Mouse (Mus musculus) forebrain, postnatal 0 days (tissue): ENCODE data around the gene Prkaa1. TPM values are rescaled to one million over a fixed set of nuclear protein-coding genes. Genes with fewer than 3 reads are reported as not detected.
"Not testable (repeated sequence)": the region's sequence is repeated elsewhere in the genome, so short reads cannot be mapped to it uniquely, and the experiment has no call there.

Experiments used
- ATAC-seq: fragments of 200-750 bp; cut with Nextera tagmentation; 2 replicates; pipeline ENCODE4 v1.8.0; 2017; ENCODE audit warnings: mild to moderate bottlenecking, moderate library complexity
- DNase-seq: peaks from one replicate; pipeline ENCODE4 v3.0.0-alpha.2; 2015
- H3K27ac ChIP-seq: fragments of 300-500 bp; sonication (generic); 2 replicates; pipeline ENCODE4 v1.5.1; 2014; ENCODE audit warnings: low read depth, mild to moderate bottlenecking, antibody characterized with exemption, low read length, moderate library complexity, mixed read lengths
- H3K27me3 ChIP-seq: fragments of 300-500 bp; sonication (generic); 2 replicates; pipeline ENCODE4 v1.6.1; 2014; ENCODE audit warnings: mild to moderate bottlenecking, low read length, mixed read lengths; ENCODE audit not compliant: insufficient read depth
- H3K36me3 ChIP-seq: fragments of 300-500 bp; sonication (generic); 2 replicates; pipeline ENCODE4 v1.6.1; 2014; ENCODE audit warnings: mild to moderate bottlenecking, moderate library complexity; ENCODE audit not compliant: insufficient read depth
- H3K4me1 ChIP-seq: fragments of 300-500 bp; sonication (generic); 2 replicates; pipeline ENCODE4 v1.6.1; 2014; ENCODE audit warnings: antibody characterized with exemption; ENCODE audit not compliant: insufficient read depth
- H3K4me2 ChIP-seq: fragments of 300-500 bp; sonication (generic); 2 replicates; pipeline ENCODE4 v1.6.1; 2014; ENCODE audit warnings: low read depth, mild to moderate bottlenecking, moderate library complexity
- H3K4me3 ChIP-seq: fragments of 300-500 bp; sonication (generic); 2 replicates; pipeline ENCODE4 v1.5.1; 2014; ENCODE audit warnings: low read depth, low read length, mixed read lengths
- H3K9ac ChIP-seq: fragments of 300-500 bp; sonication (generic); 2 replicates; pipeline ENCODE4 v1.6.1; 2014; ENCODE audit warnings: mild to moderate bottlenecking
- H3K9me3 ChIP-seq: fragments of 300-500 bp; sonication (generic); 2 replicates; pipeline ENCODE4 v1.6.1; 2016; ENCODE audit warnings: low read length
- CTCF ChIP-seq: sonication (generic); IDR thresholded peaks from 2 replicates; pipeline ENCODE4 v1.5.1; 2016; ENCODE audit warnings: antibody characterized with exemption, control low read depth, low read depth
- WGBS: fragments of 180-500 bp; shearing (Covaris S2); extraction: QIAGEN DNeasy Blood & Tissue Kit; methylation state at CpG from one replicate; pipeline ENCODE4 v1.1.7; 2014; 5-methylcytosine and 5-hydroxymethylcytosine counted together
- polyA plus RNA-seq: library from polyadenylated mRNA; unstranded; fragments of >200 nt; fragmentation: Nextera tagmentation; extraction: Ambion mirVana; gene quantifications from 2 replicates; pipeline ENCODE4 v1.2.1, GENCODE M21; 2015
- total RNA-seq: library from RNA; depleted of rRNA; stranded (reverse); fragments of >200 nt; gene quantifications from 2 replicates; pipeline ENCODE4 v1.2.3, GENCODE M21; 2014; rRNA removed

Prkaa1 gene
- total and polyA plus RNA-seq, 2 experiments from 2014 or later, result 10.8 to 24.1 TPM

DNA sequence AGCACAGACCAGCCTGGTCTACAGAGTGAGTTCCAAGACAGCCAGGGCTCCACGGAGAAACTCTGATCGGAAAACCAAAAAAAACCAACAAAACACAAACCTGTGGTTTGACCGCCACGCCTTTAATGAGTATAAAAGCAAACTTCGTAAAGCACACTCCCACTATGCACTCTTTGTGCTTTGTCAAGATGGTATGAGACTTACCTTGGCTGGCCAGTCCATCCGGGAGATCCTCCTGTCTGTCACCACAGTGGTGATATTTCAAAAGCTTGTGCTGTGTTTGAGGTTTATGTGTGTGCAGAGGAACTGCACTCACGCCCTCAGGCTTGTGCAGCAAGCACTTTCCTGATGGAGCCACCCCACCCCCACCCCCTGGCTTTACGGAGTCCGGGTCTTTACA, 61.6 kb downstream of the Prkaa1 start:
- DNase-seq (no peak), ATAC-seq (no peak)
- H3K4me2 ChIP-seq, result no peak overlapping the region
- H3K27ac ChIP-seq, result no peak overlapping the region
- no peaks in the 10 kb centered on the region for H3K4me1 ChIP-seq
- WGBS, result 93% methylated on average over 9 of the region's 9 CpGs
- no peak for TF ChIP-seq CTCF
- H3K9ac ChIP-seq, result no peak overlapping the region
- no peaks in the 10 kb centered on the region for H3K9me3 ChIP-seq
- H3K27me3 ChIP-seq, result no peaks in the 10 kb centered on the region
- peaks cover 4% of the 10 kb centered on the region for H3K36me3 ChIP-seq
- H3K4me3 ChIP-seq, result no peak overlapping the region

DNA sequence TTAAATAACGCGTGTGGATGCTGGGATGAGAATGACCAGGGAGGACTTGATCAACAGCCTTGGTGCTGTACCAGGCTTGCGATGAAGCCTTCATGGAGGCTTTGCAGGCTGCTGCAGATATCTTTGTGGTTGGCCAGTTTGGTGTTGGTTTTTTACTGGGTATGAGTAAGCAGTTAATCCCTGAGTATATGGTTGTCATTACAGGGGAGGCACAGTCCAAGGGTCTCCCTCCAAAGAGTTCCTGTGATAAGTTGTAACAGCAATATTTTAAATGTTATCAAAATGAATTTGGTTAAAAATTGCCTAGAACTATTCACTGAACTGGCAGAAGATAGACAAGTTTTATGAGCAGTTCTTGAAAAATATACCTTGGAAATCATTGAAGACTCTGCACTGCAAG, 65.5 kb downstream of the Prkaa1 start:
- Histone ChIP-seq H3K4me1 (no peaks in the 10 kb centered on the region), H3K27me3 (no peaks in the 10 kb centered on the region), H3K36me3 (peaks cover 8% of the 10 kb centered on the region), H3K4me3 (no peak overlapping the region), H3K9me3 (no peaks in the 10 kb centered on the region), H3K4me2 (no peak overlapping the region), H3K9ac (no peak overlapping the region), H3K27ac (no peak overlapping the region)
- WGBS, result 96% methylated on average over 3 of the region's 3 CpGs
- ATAC-seq (no peak), DNase-seq (no peak)
- no peak for TF ChIP-seq CTCF

DNA sequence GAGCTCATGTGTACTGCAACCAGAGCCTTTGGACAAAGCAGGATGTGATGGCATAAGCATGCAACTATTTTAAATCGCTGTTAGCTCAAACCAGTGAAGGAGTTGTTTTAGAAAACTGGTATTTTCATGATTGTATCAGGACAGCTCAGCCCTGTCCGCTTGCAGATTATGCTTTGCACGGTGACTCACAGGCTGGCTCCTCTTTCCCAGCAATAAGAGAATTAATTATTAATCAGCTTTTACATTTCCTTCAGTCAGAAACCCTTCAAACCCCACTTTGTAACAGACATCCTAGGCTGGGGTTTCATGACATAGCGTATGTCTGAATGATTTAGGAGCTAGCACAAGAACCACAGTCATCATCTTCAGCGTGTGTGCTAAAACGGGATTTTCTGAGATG, 76.8 kb downstream of the Prkaa1 start:
- 92% methylated on average over 6 of the region's 6 CpGs for WGBS
- H3K9me3 ChIP-seq, result no peaks in the 10 kb centered on the region
- no peak overlapping the region for H3K9ac ChIP-seq
- no peaks in the 10 kb centered on the region for H3K27me3 ChIP-seq
- no peak for DNase-seq
- no peak overlapping the region for H3K27ac ChIP-seq
- H3K4me3 ChIP-seq, result no peak overlapping the region
- peaks cover 4% of the 10 kb centered on the region; the same call in 1 of the 2 replicates for H3K36me3 ChIP-seq
- H3K4me1 ChIP-seq, result no peaks in the 10 kb centered on the region
- TF ChIP-seq CTCF, result no peak
- no peak for ATAC-seq
- no peak overlapping the region for H3K4me2 ChIP-seq

DNA sequence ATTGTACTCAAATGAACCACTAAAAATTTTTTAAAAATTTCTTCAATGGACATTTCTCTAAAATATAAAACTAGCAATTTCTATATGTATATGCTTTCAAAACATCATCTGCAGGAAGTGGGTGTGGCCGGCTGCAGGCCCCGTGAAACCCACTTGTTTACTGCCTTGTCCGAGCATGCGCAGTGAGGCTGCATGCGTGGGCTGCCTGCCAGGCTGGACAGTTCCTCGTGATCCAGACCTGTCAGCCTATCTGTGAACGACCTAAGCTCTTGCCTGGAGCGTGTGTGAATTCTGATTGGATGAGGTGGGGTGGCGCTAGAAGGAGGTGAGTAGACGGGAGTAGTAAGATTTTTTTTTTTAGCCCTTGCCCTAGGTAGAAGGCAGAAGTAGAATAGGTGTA, 87.1 kb downstream of the Prkaa1 start:
- H3K9me3 ChIP-seq, H3K9ac ChIP-seq, DNase-seq, H3K4me2 ChIP-seq, H3K4me3 ChIP-seq, H3K27ac ChIP-seq, H3K27me3 ChIP-seq, H3K36me3 ChIP-seq, H3K4me1 ChIP-seq, ATAC-seq: not testable (repeated sequence)
- 87% methylated on average over 10 of the region's 10 CpGs for WGBS

Other genes starting within 250 kb of the Prkaa1 start
- gene Mroh2b, start 245.1 kb upstream of the Prkaa1 start, total RNA-seq, result not detected in 2 replicates
- gene Mroh2b, start 245.1 kb upstream of the Prkaa1 start, polyA plus RNA-seq, result not detected in 2 replicates
- 0.05 TPM in 1 of 2 replicates, not detected in the other for gene C7, start 80.1 kb upstream of the Prkaa1 start, total RNA-seq
- gene C7, start 80.1 kb upstream of the Prkaa1 start, polyA plus RNA-seq, result 0.06 and 0.11 TPM in 2 replicates
- 0.29 and 0.54 TPM in 2 replicates for gene Card6, start 35.3 kb upstream of the Prkaa1 start, total RNA-seq
- gene Card6, start 35.3 kb upstream of the Prkaa1 start, polyA plus RNA-seq, result 0.08 and 0.41 TPM in 2 replicates
- gene Rpl37, start 27.2 kb upstream of the Prkaa1 start, total RNA-seq, result 272 and 533 TPM in 2 replicates
- 400 and 543 TPM in 2 replicates for gene Rpl37, start 27.2 kb upstream of the Prkaa1 start, polyA plus RNA-seq
- 47.3 and 50.0 TPM in 2 replicates for gene Ttc33, start 41.7 kb downstream of the Prkaa1 start, total RNA-seq
- gene Ttc33, start 41.7 kb downstream of the Prkaa1 start, polyA plus RNA-seq, result 42.7 and 50.8 TPM in 2 replicates
- gene Ptger4, start 100.3 kb downstream of the Prkaa1 start, total RNA-seq, result 1.5 and 2.7 TPM in 2 replicates
- 0.65 and 1.3 TPM in 2 replicates for gene Ptger4, start 100.3 kb downstream of the Prkaa1 start, polyA plus RNA-seq